In genomic region chr2:167059536-167059935, GRCm38 (mm10) we compare ENCODE assay signal across 9 mouse cellular contexts. TPM values are rescaled to one million over a fixed set of nuclear protein-coding genes. Genes with fewer than 3 reads are reported as not detected.
DNase-seq lines count a peak whose midpoint lies in the region; ATAC-seq and TF ChIP-seq lines count a peak whose summit lies in the region.
"Had no signal": no experiment of that assay in that cellular context is flagged by ENCODE, and none has a peak within 500 bp of the region (broad histone marks: within the 10 kb centered on the region; RNA-seq: fewer than 3 reads in every experiment).

No protein-coding gene starts in this region.

- H3K36me3 ChIP-seq in erythroblast, embryonic 14.5 days (ENCODE audit: control insufficient read depth): peaks cover 81% of the 10 kb centered on the region
- peaks cover 47% of the 10 kb centered on the region for H3K36me3 ChIP-seq in limb, embryonic 13.5 days
- H3K36me3 ChIP-seq in limb, embryonic 10.5 days: peaks cover 50% of the 10 kb centered on the region
- peaks cover 60% of the 10 kb centered on the region for H3K36me3 ChIP-seq in liver, embryonic 15.5 days (replicated peaks)

- H3K9me3 ChIP-seq in erythroblast, embryonic 14.5 days (ENCODE audit: control insufficient read depth, low read length): no peaks in the 10 kb centered on the region
- no peaks in the 10 kb centered on the region for H3K9me3 ChIP-seq in limb, embryonic 13.5 days
- no peaks in the 10 kb centered on the region for H3K9me3 ChIP-seq in limb, embryonic 10.5 days (replicated peaks)
- H3K9me3 ChIP-seq in liver, embryonic 15.5 days (replicated peaks): no peaks in the 10 kb centered on the region

- H3K27ac ChIP-seq in limb, embryonic 13.5 days: no peak overlapping the region
- H3K27ac ChIP-seq in limb, embryonic 10.5 days: no peak overlapping the region
- peak overlapping the region; percentile 99 for H3K27ac ChIP-seq in bone marrow macrophage, adult 2 months (ENCODE audit: insufficient read depth, low read depth, low read length)
- peak overlapping the region; percentile 55 for H3K27ac ChIP-seq in liver, embryonic 15.5 days (replicated peaks)

- TF ChIP-seq CTCF in bone marrow macrophage, adult 2 months (IDR thresholded peaks at IDR 0.05; ENCODE audit: low read depth, low read length): no peak

- WGBS in limb, embryonic 13.5 days: 49% methylated on average over 8 of the region's 8 CpGs
- 57% methylated on average over 8 of the region's 8 CpGs for WGBS in limb, embryonic 10.5 days
- 77% methylated on average over 8 of the region's 8 CpGs for WGBS in liver, embryonic 15.5 days (ENCODE audit: insufficient replicate concordance)

- peaks cover 63% of the 10 kb centered on the region for H3K4me1 ChIP-seq in erythroblast, embryonic 14.5 days (ENCODE audit: control insufficient read depth)
- H3K4me1 ChIP-seq in limb, embryonic 13.5 days: peaks cover 17% of the 10 kb centered on the region
- peaks cover 25% of the 10 kb centered on the region for H3K4me1 ChIP-seq in limb, embryonic 10.5 days
- H3K4me1 ChIP-seq in bone marrow macrophage, adult 2 months (ENCODE audit: control insufficient read depth, insufficient read depth, low read length): peaks cover 46% of the 10 kb centered on the region
- peaks cover 58% of the 10 kb centered on the region for H3K4me1 ChIP-seq in liver, embryonic 15.5 days (replicated peaks)

- no peaks in the 10 kb centered on the region for H3K27me3 ChIP-seq in erythroblast, embryonic 14.5 days (ENCODE audit: control insufficient read depth)
- no peaks in the 10 kb centered on the region for H3K27me3 ChIP-seq in limb, embryonic 13.5 days
- H3K27me3 ChIP-seq in limb, embryonic 10.5 days (ENCODE audit: low read depth, poor library complexity, severe bottlenecking): no peaks in the 10 kb centered on the region
- no peaks in the 10 kb centered on the region for H3K27me3 ChIP-seq in liver, embryonic 15.5 days

- no peak for TF ChIP-seq POLR2A in bone marrow macrophage, adult 2 months (IDR thresholded peaks at IDR 0.05; ENCODE audit: borderline replicate concordance, low read depth, low read length)

- H3K4me3 ChIP-seq in erythroblast, embryonic 14.5 days (replicated peaks): peak overlapping the region; percentile 88
- H3K4me3 ChIP-seq in limb, embryonic 13.5 days: no peak overlapping the region
- no peak overlapping the region for H3K4me3 ChIP-seq in limb, embryonic 10.5 days
- peak overlapping the region; percentile 90 for H3K4me3 ChIP-seq in bone marrow macrophage, adult 2 months (ENCODE audit: insufficient read depth, low read length)
- peak overlapping the region; percentile 88 for H3K4me3 ChIP-seq in liver, embryonic 15.5 days (replicated peaks)
- H3K4me3 ChIP-seq: heart, adult 2 months had no signal

- no peak overlapping the region for H3K4me2 ChIP-seq in limb, embryonic 13.5 days (replicated peaks)
- peak overlapping the region; percentile 72 for H3K4me2 ChIP-seq in liver, embryonic 15.5 days

- peak overlapping the region; percentile 48; the same call in 1 of the 2 replicates for H3K9ac ChIP-seq in limb, embryonic 13.5 days
- H3K9ac ChIP-seq in liver, embryonic 15.5 days: 0 out of 2 replicates have a peak overlapping the region, but pooled peaks have one; percentile 92

- DNase-seq in limb, embryonic 10.5 days (ENCODE audit: low spot score): no peak
- no peak for DNase-seq in left cerebral cortex, adult 18-20 months (ENCODE audit: low spot score in 2 of 2)
- DNase-seq: heart, adult 2 months had no signal

- ATAC-seq in erythroblast, adult 5-6 weeks (replicated peaks; ENCODE audit: low FRiP score, poor library complexity, severe bottlenecking): no peak
- ATAC-seq in limb, embryonic 13.5 days (ENCODE audit: low FRiP score, low read depth): no peak
- no peak for ATAC-seq in liver, embryonic 15.5 days (ENCODE audit: insufficient read depth)
- no peak for ATAC-seq in frontal cortex, adult (ENCODE audit: low TSS enrichment)

RNA-seq across cellular contexts. Expression of gene Znfx1, which starts 3.3 kb away (rescaled TPM):
- polyA plus RNA-seq in erythroblast, embryonic 14.5 days (2012): 1.1 and 1.5 TPM in 2 replicates
- 28.6 and 31.9 TPM in 2 replicates for total RNA-seq in erythroblast, adult 5-6 weeks (2015; ENCODE audit: low replicate concordance)
- total RNA-seq in erythroblast, adult 5-6 weeks (2017; ENCODE audit: low replicate concordance): 40.6 and 42.5 TPM in 2 replicates
- 6.0 and 7.9 TPM in 2 replicates for polyA plus RNA-seq in limb, embryonic 13.5 days (2015; fragmentation: Nextera tagmentation; extraction: Ambion mirVana)
- polyA plus RNA-seq in limb, embryonic 10.5 days (2016; fragmentation: Nextera tagmentation; extraction: Ambion mirVana): 5.0 and 5.1 TPM in 2 replicates
- 91.4 and 108 TPM in 2 replicates for polyA plus RNA-seq in bone marrow macrophage, adult 2 months (2012; ENCODE audit: insufficient read depth, insufficient read length, missing spikeins)
- polyA plus RNA-seq in liver, embryonic 15.5 days (2015; fragmentation: Nextera tagmentation; extraction: Ambion mirVana): 9.8 and 11.2 TPM in 2 replicates
- total RNA-seq in left cerebral cortex, adult 18-20 months (2021): 10 to 100 TPM; 77.2 to 78.9 TPM

RNA-seq across cellular contexts. Expression of gene Ddx27, which starts 44.5 kb away (rescaled TPM):
- polyA plus RNA-seq in erythroblast, embryonic 14.5 days (2012): 7.1 and 7.5 TPM in 2 replicates
- total RNA-seq in erythroblast, adult 5-6 weeks (2015; ENCODE audit: low replicate concordance): 14.2 and 21.5 TPM in 2 replicates
- total RNA-seq in erythroblast, adult 5-6 weeks (2017; ENCODE audit: low replicate concordance): 21.6 and 32.3 TPM in 2 replicates
- 54.3 and 54.6 TPM in 2 replicates for polyA plus RNA-seq in limb, embryonic 13.5 days (2015; fragmentation: Nextera tagmentation; extraction: Ambion mirVana)
- 68.6 and 77.0 TPM in 2 replicates for polyA plus RNA-seq in limb, embryonic 10.5 days (2016; fragmentation: Nextera tagmentation; extraction: Ambion mirVana)
- polyA plus RNA-seq in bone marrow macrophage, adult 2 months (2012; ENCODE audit: insufficient read depth, insufficient read length, missing spikeins): 20.4 TPM in 2 replicates
- polyA plus RNA-seq in liver, embryonic 15.5 days (2015; fragmentation: Nextera tagmentation; extraction: Ambion mirVana): 35.7 and 37.6 TPM in 2 replicates
- 10 to 100 TPM; 27.8 to 28.6 TPM for total RNA-seq in left cerebral cortex, adult 18-20 months (2021)

Comparison
In these comparisons a context has a peak if more than half of its experiments do, and no peak if none do; other contexts are left out.
1. H3K4me3 ChIP-seq: peak in erythroblast, embryonic 14.5 days (single experiment), bone marrow macrophage, adult 2 months (single experiment) and liver, embryonic 15.5 days (single experiment); none in limb, embryonic 13.5 days (single experiment) and limb, embryonic 10.5 days (single experiment).
2. H3K27ac ChIP-seq: peak in bone marrow macrophage, adult 2 months (single experiment) and liver, embryonic 15.5 days (single experiment); none in limb, embryonic 13.5 days (single experiment) and limb, embryonic 10.5 days (single experiment).